Mouse (Mus musculus) forelimb bud, embryonic 11.5 days (tissue): ENCODE measurements around the gene Csnka2ip.
A peak's percentile ranks its signal among the peaks of the same experiment; 100 is the strongest.

Experiments
- DNase-seq: peaks from one replicate; pipeline ENCODE4 v3.0.0-alpha.2; 2012; ENCODE audit warnings: low read depth, low spot score

The Csnka2ip gene

GRCm38 (mm10) chr16:64602308-64602707, at the start of gene Csnka2ip:
Csnka2ip (minus strand) TSS chr16:64602408.
- DNase-seq: no peak

GRCm38 (mm10) chr16:64649594-64650290, 47.5 kb upstream of the Csnka2ip start:
- DNase-seq: no peak

- no peak for DNase-seq
Observed at GRCm38 (mm10) chr16:64647771-64648170, 45.6 kb upstream of the Csnka2ip start.

GRCm38 (mm10) chr16:64635110-64635509, 32.9 kb upstream of the Csnka2ip start:
- no peak for DNase-seq

GRCm38 (mm10) chr16:64620116-64620515, 17.9 kb upstream of the Csnka2ip start:
- no peak for DNase-seq

GRCm38 (mm10) chr16:64614648-64615047, 12.4 kb upstream of the Csnka2ip start:
- no peak for DNase-seq

- no peak for DNase-seq
Observed at GRCm38 (mm10) chr16:64607793-64608192, 5.6 kb upstream of the Csnka2ip start.

- DNase-seq: peak; percentile 13
Observed at GRCm38 (mm10) chr16:64586825-64587224, 15.4 kb downstream of the Csnka2ip start.

- DNase-seq: no peak
Observed at GRCm38 (mm10) chr16:64586262-64586619, 16.0 kb downstream of the Csnka2ip start.

GRCm38 (mm10) chr16:64585599-64586261, 16.5 kb downstream of the Csnka2ip start:
- DNase-seq: no peak

- DNase-seq: no peak
Observed at GRCm38 (mm10) chr16:64584591-64584990, 17.6 kb downstream of the Csnka2ip start.

GRCm38 (mm10) chr16:64583406-64583805, 18.8 kb downstream of the Csnka2ip start:
- no peak for DNase-seq

GRCm38 (mm10) chr16:64569496-64569895, 32.7 kb downstream of the Csnka2ip start:
- DNase-seq: no peak

- no peak for DNase-seq
Observed at GRCm38 (mm10) chr16:64563081-64563480, 39.1 kb downstream of the Csnka2ip start.

GRCm38 (mm10) chr16:64558518-64558917, 43.7 kb downstream of the Csnka2ip start:
- no peak for DNase-seq

GRCm38 (mm10) chr16:64526883-64527282, 75.3 kb downstream of the Csnka2ip start:
- no peak for DNase-seq

GRCm38 (mm10) chr16:64524051-64524645, 78.1 kb downstream of the Csnka2ip start:
- no peak for DNase-seq

GRCm38 (mm10) chr16:64513423-64513822, 88.8 kb downstream of the Csnka2ip start:
- peak; percentile 24 for DNase-seq
